Mouse (Mus musculus) embryonic fibroblast, embryonic 13.5 days (primary cell): Measurements from ENCODE around the gene Tspan3.

Source experiments
- CTCF ChIP-seq: IDR thresholded peaks from 2 replicates; pipeline ENCODE4 v1.5.1; 2011; ENCODE audit warnings: mild to moderate bottlenecking, control low read depth, low read length, moderate library complexity, borderline replicate concordance; ENCODE audit not compliant: insufficient read depth
- POLR2A ChIP-seq: IDR thresholded peaks from 2 replicates; pipeline ENCODE4 v1.6.1; 2011; ENCODE audit warnings: low read depth, mild to moderate bottlenecking, control low read depth, low read length, moderate library complexity

- TF ChIP-seq CTCF (no peak), POLR2A (no peak)
Measured at GRCm38 (mm10) chr9:56104921-56105320, 60.4 kb downstream of the Tspan3 start.
